Mouse (Mus musculus) testis, adult 2 months (tissue): ENCODE results near the gene Tmcc3.

Source experiments
- CTCF ChIP-seq: fragments of 200-500 bp; IDR thresholded peaks from 2 replicates; pipeline ENCODE4 v1.5.1; 2012; ENCODE audit warnings: low read depth, mild to moderate bottlenecking, inconsistent platforms, low read length, moderate library complexity; ENCODE audit not compliant: control insufficient read depth, insufficient read depth, insufficient replicate concordance
- POLR2A ChIP-seq: fragments of 200-500 bp; IDR thresholded peaks from 2 replicates; pipeline ENCODE4 v1.6.1; 2012; ENCODE audit warnings: low read depth, mild to moderate bottlenecking, inconsistent platforms, low read length, moderate library complexity; ENCODE audit not compliant: control insufficient read depth

DNA sequence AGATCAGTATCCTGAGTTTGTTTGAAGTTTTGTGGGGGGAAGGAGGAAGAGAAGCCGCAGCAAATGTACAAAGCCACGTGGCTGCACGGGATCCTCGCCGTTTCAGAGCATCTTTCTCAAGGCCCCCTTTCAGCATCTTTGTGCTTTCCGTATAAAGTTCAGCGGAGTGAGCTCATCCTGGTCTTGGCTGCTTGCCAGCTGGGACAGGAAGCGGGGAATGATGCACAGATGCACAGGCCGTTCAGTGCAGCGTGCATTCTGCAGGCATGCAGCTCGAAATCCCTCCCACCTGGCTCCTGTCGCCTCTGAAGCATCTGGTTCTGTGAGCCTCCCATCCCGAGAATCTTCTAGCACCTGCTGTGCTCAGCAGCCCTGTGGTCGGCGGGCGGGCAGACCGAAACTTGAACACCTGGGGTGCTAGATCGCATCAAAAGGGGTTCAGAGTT is 212.0 kb downstream of the Tmcc3 start:
- no peak for TF ChIP-seq CTCF
- no peak for TF ChIP-seq POLR2A
